Mouse (Mus musculus): Measurements from ENCODE around the gene Hykk.

- TF ChIP-seq POLR2A (IDR thresholded peaks at IDR 0.05; ENCODE audit: insufficient read depth, low read depth, low read length) (no peak), CTCF (IDR thresholded peaks at IDR 0.05) (no peak)
Observed at GRCm38 (mm10) chr9:54916401-54916800, 682 bp upstream of the Hykk start.
